Mouse (Mus musculus) thymus, adult 18-20 months (tissue): Measurements from ENCODE around the gene Muc5ac.

Experiments used
- DNase-seq, 2 experiments: peaks; one replicate each; pipeline ENCODE4 v3.0.0; 2022; ENCODE audit warnings: mixed read lengths in 2 of 2

Muc5ac gene

DNA sequence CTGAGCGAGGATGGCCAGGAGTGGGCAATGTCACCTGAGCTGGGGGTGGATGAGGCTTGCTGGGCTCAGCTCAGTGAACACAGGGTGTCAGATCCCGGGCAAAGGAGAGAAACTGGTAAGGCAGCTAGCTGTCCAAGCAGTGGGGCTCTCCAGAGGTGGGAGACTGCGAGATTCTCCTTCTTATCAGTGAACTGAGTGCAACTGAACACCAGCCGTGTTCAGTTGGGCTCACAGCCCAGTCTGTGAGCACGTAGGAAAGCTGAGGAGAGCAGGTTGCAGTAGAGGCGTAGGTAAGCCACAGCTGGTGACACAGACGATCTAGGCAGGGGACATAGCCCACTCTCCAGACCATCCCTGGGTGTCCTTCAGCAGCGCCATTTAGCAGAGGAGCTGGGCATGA lies 47.7 kb downstream of the Muc5ac start:
- no peak for DNase-seq

DNA sequence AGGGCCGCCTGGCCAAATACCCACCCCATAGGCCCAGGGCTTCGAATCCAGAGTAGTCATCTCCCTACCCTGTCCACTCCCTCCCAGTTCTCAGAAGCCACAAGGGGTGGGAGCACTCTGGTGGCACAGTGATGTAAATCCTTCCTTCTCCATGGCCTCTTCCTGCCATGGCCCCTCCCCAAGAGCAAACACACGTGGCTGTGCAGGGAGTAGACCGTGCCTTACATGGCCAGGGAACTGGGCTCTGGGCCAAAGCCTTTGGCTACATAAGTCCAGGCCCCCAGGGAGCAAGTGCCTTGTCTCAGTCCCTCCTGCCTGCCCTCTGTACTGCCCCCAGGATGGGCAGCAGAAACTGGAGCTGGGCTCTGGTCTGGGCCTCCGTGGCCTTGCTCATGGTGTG lies 50.0 kb downstream of the Muc5ac start, which contains the start of gene Muc5b:
TSS of gene Muc5b (plus strand) at position 292 of the 400 bp plus-strand sequence.
- no peak for DNase-seq

DNA sequence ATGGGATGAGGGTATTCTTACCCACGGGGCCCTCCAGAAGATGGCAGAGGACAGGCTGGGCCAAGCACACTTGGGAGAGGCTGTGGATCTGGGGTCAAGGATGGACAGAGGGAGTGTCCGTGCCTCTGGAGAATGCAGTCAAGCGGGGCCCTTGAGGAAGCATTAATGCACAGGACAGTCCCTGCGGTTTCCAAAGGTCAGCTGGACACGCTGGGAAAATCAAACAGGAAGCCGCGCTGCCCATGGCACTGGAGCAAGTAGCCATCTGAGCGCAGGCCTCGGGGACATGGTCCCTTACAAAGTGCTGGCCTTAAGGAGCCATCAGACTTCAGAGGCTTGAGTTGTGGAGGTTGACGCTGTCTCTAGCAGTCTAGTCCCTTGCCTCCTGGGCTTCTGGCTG lies 51.6 kb downstream of the Muc5ac start:
- DNase-seq = no peak

DNA sequence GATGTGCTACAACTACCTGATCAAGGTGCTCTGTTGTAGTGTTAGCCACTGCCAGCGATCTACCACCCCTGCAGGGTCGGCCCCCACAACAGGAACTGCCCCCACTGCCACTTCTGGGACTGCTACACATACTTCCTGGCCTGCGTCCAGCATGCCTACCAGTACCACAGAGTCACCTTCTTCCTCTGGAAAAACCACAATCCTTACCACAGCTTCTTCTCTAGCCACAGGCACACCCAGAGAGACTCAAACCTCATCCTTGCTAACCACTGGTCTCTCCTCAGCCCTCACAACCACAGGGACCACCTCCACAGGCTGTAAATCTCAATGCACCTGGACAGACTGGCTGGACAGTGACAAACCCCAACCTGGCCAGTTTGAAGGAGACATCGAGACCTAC lies 72.3 kb downstream of the Muc5ac start:
- DNase-seq = no peak
